Mouse (Mus musculus): ENCODE measurements around the gene 2300002M23Rik. TPM values are rescaled to one million over a fixed set of nuclear protein-coding genes. Genes with fewer than 3 reads are reported as not detected.

2300002M23Rik gene
- total RNA-seq (2021): not detected
- long read RNA-seq: 0 reads

GRCm38 (mm10) chr17:35567150-35567549 is at the start of gene 2300002M23Rik:
TSS of gene 2300002M23Rik (plus strand) at chr17:35567450.
- DNase-seq (ENCODE audit: low spot score in 2 of 2): no peak

GRCm38 (mm10) chr17:35517526-35517925 is 49.7 kb upstream of the 2300002M23Rik start:
- DNase-seq (ENCODE audit: low spot score in 2 of 2): no peak

GRCm38 (mm10) chr17:35524354-35524753 is 42.9 kb upstream of the 2300002M23Rik start:
- DNase-seq (ENCODE audit: low spot score in 2 of 2): peak in 1 of 2 experiments; percentile 30

DNA sequence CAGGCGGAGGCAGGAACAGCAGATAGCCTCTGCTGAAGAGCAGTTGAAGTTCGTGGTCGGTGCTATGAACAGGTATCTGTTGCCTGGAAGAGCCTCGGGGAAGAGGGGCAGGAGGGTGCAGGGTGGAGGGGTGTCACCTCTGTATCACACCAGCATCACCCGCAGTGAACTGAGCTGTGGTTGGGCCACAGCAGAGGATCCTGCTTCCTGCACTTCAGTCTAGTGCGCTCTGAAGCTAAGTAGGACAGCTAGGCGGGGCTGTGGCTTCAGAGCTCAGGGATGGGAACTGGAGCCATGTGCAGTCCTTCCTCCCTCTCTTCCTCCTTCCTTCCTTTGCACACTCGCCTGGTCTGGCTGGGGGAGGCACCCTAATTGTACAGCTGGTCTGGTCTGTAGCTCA is 40.6 kb upstream of the 2300002M23Rik start:
- no peak for DNase-seq (ENCODE audit: low spot score in 2 of 2)

DNA sequence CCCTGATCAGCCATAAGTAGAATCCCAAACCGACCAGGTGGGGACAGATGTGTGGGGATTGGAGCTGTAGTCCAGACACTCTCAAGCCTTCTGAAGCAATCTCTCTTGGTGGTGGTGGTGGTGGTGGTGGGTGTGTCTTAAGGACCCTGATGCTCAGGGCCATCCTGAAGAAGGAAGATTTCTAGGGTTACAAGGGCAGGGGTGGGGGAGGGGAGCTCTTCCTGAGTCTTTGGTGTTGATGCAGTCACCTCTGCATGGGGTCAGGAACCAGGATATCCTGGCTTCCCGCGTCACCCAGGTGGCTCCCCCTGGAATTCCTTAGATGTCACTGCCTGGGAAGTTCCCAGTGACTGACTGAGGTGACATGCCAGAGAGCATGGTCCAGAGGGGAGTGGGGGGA is 34.9 kb upstream of the 2300002M23Rik start:
- no peak for DNase-seq (ENCODE audit: low spot score in 2 of 2)

DNA sequence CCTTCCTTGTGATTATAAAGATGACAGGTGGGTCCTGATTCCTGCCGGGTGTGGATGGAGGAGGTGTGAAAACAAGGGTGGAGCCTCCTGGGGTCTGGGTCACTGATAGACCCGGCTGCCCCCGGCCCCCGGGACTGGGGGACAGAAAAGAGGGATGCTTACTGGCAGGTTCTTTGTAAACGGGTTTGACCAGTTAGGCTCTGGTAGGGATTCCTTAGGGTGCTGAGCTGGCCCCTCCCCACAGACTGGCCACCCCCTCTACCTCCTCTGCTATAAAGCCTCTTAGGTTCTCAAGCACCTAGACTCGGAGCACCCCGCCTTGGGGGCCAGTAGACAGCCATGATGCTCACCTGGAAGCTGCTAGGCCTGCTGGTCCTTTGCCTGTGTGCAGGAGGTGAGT is 34.3 kb upstream of the 2300002M23Rik start, which contains the start of gene Psors1c2:
Gene Psors1c2, plus strand, starts transcription at position 301 of the 400 bp plus-strand sequence.
- DNase-seq (ENCODE audit: low spot score in 2 of 2): no peak

- DNase-seq (ENCODE audit: low spot score in 2 of 2): peak; percentile 85 to 86
These were observed 32.9 kb upstream of the 2300002M23Rik start for GRCm38 (mm10) chr17:35534343-35534742.

- DNase-seq (ENCODE audit: low spot score in 2 of 2): no peak
These were observed 29.8 kb upstream of the 2300002M23Rik start for GRCm38 (mm10) chr17:35537421-35537820.

GRCm38 (mm10) chr17:35538476-35538875 is 28.8 kb upstream of the 2300002M23Rik start:
- no peak for DNase-seq (ENCODE audit: low spot score in 2 of 2)

- DNase-seq (ENCODE audit: low spot score in 2 of 2): no peak
These were observed 27.7 kb upstream of the 2300002M23Rik start for GRCm38 (mm10) chr17:35539540-35539939.

DNA sequence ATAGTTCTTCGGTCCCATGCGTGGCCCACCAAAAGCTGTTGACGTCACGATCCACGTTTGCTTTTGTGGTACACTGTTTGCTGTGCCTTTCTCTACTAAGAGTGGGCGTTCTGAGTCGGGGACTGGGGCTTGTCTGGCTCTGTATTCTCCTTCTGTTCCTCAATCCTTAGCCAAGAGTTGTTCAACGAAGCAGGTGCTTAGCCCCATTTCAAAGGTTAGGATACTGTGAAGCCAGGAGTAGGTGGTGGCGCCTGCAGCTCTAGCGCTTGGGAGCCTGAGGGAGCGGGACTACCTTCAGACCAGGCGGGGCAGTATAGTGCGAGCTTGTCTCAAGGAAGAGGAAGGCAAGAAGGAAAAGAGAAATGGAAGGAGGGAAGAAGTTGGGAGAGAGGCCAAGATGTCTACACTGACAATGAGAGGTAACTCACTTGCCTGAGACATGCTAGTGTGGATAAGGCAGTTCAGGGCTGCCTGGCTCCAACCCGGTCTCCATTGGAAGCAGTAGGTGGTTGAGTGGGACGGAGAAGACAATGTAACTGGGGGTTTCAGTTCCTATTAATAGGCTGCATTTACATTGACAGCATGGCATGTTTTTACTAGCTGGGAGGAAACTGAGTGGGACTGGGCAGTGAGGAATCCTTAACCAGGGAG is 24.4 kb upstream of the 2300002M23Rik start:
- DNase-seq (ENCODE audit: low spot score in 2 of 2): no peak

- DNase-seq (ENCODE audit: low spot score in 2 of 2): no peak
These were observed 23.8 kb upstream of the 2300002M23Rik start for GRCm38 (mm10) chr17:35543412-35543861.

GRCm38 (mm10) chr17:35544001-35544400 is 23.2 kb upstream of the 2300002M23Rik start:
- DNase-seq (ENCODE audit: low spot score in 2 of 2): no peak

DNA sequence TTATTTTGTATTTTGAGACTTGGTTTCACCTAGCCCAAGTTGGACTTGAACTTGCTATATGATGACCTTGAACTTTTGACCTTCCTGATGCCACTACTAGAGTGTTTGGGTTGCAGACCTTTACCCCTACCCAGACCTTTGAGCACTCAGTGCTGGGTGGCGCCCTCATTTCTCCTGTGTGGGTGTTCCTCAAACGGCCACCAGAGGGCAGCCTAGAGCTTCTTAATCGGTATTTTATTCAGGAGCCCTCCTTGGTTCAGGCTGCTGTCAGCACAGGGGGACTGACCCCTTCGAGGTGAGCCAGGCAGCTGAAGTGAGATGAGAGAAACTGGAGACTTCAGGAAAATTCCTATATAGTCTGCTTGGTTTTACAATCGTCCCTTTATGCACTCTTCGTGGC is 22.6 kb upstream of the 2300002M23Rik start:
- DNase-seq (ENCODE audit: low spot score in 2 of 2): peak; percentile 75 to 79

DNA sequence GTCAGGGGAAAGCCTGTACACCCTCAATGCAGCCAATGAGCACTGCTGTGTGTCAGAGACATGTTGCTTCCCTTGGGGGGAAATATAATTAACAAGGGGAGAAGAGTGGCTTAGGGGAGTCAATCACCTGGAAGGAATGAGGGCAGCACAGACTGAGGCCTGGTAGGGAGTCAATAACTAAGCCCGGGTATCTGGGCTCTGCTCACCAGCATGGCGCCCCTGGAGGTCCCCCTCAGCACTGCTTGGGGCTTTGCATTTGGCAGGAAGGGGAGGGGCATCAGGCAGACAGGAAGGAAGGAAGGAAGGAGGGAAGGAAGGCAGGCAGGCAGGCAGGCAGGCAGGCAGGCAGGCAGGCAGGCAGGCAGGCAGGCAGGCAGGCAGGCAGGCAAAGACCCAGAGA is 19.8 kb upstream of the 2300002M23Rik start:
- DNase-seq (ENCODE audit: low spot score in 2 of 2): no peak

DNA sequence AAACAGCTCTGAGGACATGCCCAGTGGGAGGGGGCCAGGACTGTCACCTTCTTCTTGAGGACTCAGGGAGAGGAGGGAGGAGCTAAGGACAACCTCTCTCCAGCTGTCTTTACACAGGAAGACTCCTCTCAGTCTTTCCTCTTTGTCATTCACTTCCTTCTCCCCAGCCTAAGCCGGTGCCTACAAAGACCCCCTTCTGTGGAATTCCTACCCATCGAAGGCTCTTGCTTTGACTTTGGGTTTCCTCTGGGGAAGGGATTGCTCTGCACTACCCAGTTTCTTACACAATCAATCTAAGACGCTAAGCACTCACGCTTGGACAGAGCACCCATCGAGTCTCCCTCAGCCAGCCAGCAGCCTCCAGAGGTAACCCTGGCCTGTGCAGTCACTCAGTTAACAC is 18.6 kb upstream of the 2300002M23Rik start:
- DNase-seq (ENCODE audit: low spot score in 2 of 2): no peak

DNA sequence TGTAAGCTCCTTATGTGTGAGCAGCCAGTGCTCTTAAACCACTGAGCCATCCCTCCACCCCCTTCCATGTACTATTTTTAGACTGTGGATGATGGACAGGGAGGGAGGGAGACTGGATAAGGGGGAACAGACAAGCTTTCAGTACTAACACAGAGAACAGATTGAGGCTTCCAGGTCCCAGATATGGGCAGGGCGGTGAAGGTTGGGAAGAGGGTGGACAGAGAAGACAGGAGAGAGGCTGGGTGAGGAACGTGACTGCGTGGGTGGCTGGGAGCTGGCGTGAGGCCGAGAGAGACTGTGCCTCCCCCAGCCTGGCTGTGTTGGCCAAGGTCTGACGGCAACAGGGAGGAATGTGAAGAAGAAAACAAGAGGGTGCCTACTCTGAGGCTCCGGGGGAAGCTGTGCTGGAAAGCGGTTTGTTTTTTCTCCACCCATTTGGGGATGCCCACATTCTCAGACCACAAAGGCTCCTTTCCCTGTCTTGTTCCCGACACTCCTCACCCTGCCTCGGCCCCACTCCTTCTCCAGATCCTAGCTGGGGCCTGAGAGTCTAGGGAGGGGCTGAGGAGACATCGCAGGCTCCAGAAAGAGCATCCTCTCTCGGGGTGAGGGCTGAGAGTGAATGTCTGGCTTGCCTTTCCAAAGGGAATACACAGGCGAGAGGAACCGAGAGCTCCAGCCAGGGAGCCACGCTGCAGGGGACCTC is 17.7 kb upstream of the 2300002M23Rik start:
- DNase-seq (ENCODE audit: low spot score in 2 of 2): peak; percentile 73 to 76

DNA sequence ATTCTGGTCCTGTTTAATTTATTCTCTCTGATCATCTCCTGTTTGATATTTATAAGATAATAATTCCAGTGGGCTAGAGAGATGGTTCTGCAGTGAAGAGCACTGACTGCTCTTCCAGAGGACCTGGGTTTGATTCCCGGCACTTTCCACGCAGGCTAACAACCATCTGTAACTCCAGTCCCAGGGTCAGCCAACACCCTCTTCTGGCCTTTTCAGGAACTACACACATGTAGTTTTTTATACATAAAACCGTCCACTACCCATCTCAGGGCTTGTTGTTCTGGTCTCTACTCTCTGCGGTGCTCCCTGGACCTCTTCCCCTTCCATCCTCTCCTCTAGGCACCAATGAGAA is 17.1 kb upstream of the 2300002M23Rik start:
- DNase-seq (ENCODE audit: low spot score in 2 of 2): no peak

- DNase-seq (ENCODE audit: low spot score in 2 of 2): no peak
These were observed 16.4 kb upstream of the 2300002M23Rik start for GRCm38 (mm10) chr17:35550871-35551270.

DNA sequence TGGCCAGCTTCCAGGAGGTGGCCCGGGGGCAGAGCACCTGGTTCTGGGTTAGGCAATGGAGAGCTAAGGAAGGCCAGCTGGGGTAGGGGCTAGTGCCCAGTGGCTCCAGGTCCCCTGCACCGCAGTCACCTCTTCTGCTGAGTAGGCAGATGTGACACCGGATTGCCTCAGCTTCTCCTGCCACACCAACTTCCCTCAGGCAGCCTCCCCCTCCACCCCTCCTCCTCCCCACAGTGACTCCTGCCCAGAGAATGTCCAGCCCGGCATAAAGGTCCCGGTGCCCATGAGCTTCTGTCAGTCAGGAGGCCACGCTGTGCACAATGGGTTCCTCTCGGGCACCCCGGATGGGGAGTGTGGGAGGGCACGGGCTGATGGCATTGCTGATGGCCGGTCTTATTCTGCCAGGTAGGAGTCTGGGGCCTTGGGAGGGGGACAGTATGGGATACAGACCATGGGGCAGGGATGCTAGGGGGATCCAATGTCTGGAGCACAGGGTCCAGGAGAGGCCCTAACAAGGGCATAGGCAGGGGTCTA is 15.3 kb upstream of the 2300002M23Rik start, which contains the start of gene Cdsn:
Gene Cdsn, plus strand, starts transcription at position 248 of the 534 bp plus-strand sequence.
- DNase-seq (ENCODE audit: low spot score in 2 of 2): no peak

DNA sequence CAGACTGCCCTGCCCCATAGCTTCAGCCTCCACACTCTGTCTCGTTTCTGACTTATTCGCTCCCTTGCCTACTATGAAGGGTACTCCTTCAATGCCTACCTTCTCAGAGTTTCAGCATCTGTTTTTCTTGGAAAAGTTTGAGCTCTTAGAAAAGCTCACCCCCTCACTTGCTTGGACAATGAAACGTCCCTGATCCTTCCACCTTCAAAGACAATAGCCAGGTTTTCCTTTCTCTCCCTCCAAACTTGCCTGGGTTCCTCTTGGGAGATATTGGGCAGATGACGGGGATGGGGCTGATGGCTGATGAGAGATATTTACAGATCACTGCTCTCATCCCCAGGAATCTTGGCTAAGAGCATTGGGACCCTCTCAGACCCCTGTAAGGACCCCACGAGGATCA is 12.9 kb upstream of the 2300002M23Rik start:
- DNase-seq (ENCODE audit: low spot score in 2 of 2): no peak

DNA sequence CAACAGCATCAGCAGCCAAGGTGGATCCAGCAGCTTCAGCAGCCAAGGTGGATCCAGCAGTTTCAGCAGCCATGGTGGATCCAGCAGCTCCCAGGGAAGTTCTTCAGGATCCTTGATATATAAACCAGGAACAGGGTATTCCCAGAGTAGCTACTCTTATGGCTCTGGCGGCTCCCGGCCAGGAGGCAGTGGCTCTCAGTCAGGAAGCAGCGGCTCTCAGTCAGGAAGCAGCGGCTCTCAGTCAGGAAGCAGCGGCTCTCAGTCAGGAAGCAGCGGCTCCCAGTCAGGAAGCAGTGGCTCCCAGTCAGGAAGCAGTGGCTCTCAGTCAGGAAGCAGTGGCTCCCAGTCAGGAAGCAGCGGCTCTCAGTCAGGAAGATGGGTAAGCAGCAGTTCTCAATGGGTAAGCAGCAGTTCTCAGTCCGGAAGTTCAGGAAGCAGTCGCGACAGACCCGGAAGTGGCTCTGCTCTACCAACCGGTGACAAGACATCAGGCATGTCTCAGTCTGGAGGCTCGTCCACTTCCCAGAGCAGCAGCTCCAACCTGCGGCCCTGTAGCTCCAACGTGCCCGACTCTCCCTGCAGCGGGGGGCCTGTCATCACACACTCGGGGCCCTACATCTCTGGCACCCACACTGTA is 12.4 kb upstream of the 2300002M23Rik start:
- no peak for DNase-seq (ENCODE audit: low spot score in 2 of 2)

All from layer of hippocampus, postnatal 10 days (tissue).